Mouse (Mus musculus) lung, postnatal 0 days (tissue): ENCODE measurements around the gene Rpl9-ps1. TPM values are rescaled to one million over a fixed set of nuclear protein-coding genes. Genes with fewer than 3 reads are reported as not detected.

Source experiments
- ATAC-seq: fragments of 200-750 bp; cut with Nextera tagmentation; 2 replicates; pipeline ENCODE4 v1.8.0; 2017; ENCODE audit warnings: moderate library complexity
- DNase-seq: peaks from one replicate; pipeline ENCODE4 v3.0.0-alpha.2; 2016; ENCODE audit warnings: low spot score
- H3K27ac ChIP-seq: fragments of 300-500 bp; sonication (generic); 2 replicates; pipeline ENCODE4 v1.5.1; 2014; ENCODE audit warnings: antibody characterized with exemption, mild to moderate bottlenecking, low read length, mixed read lengths
- H3K27me3 ChIP-seq: fragments of 300-500 bp; sonication (generic); replicated peaks from 2 replicates; pipeline ENCODE4 v1.6.1; 2014; ENCODE audit warnings: low read length, mixed read lengths; ENCODE audit not compliant: insufficient read depth
- H3K36me3 ChIP-seq: fragments of 300-500 bp; sonication (generic); 2 replicates; pipeline ENCODE4 v1.6.1; 2014; ENCODE audit warnings: low read length, mixed read lengths; ENCODE audit not compliant: insufficient read depth
- H3K4me1 ChIP-seq: fragments of 300-500 bp; sonication (generic); 2 replicates; pipeline ENCODE4 v1.6.1; 2014; ENCODE audit warnings: antibody characterized with exemption, low read depth, low read length, mixed read lengths; ENCODE audit not compliant: insufficient read depth
- H3K4me2 ChIP-seq: fragments of 300-500 bp; sonication (generic); replicated peaks from 2 replicates; pipeline ENCODE4 v1.6.1; 2014; ENCODE audit warnings: low read depth, mild to moderate bottlenecking, low read length, moderate library complexity, mixed read lengths
- H3K4me3 ChIP-seq: fragments of 300-500 bp; sonication (generic); 2 replicates; pipeline ENCODE4 v1.5.1; 2014; ENCODE audit warnings: low read depth, low read length
- H3K9ac ChIP-seq: fragments of 300-500 bp; sonication (generic); replicated peaks from 2 replicates; pipeline ENCODE4 v1.6.1; 2014; ENCODE audit warnings: low read depth, mild to moderate bottlenecking
- H3K9me3 ChIP-seq: fragments of 300-500 bp; sonication (generic); 2 replicates; pipeline ENCODE4 v1.6.1; 2016; ENCODE audit warnings: low read length, mixed read lengths
- CTCF ChIP-seq: IDR thresholded peaks from 2 replicates; pipeline ENCODE4 v1.5.1; 2016; ENCODE audit warnings: antibody characterized with exemption, mild to moderate bottlenecking
- EP300 ChIP-seq: IDR thresholded peaks from 2 replicates; pipeline ENCODE4 v1.6.1; 2016; ENCODE audit warnings: antibody characterized with exemption, mild to moderate bottlenecking, control low read depth
- WGBS: fragments of 180-500 bp; shearing (Covaris S2); extraction: QIAGEN DNeasy Blood & Tissue Kit; methylation state at CpG from one replicate; pipeline ENCODE4 v1.1.7; 2014; 5-methylcytosine and 5-hydroxymethylcytosine counted together
- polyA plus RNA-seq: library from polyadenylated mRNA; unstranded; fragments of >200 nt; fragmentation: Nextera tagmentation; extraction: Ambion mirVana; gene quantifications from 2 replicates; pipeline ENCODE4 v1.2.1, GENCODE M21; 2015

Gene Rpl9-ps1
- polyA plus RNA-seq, 1 experiment from 2014 or later = not detected

DNA sequence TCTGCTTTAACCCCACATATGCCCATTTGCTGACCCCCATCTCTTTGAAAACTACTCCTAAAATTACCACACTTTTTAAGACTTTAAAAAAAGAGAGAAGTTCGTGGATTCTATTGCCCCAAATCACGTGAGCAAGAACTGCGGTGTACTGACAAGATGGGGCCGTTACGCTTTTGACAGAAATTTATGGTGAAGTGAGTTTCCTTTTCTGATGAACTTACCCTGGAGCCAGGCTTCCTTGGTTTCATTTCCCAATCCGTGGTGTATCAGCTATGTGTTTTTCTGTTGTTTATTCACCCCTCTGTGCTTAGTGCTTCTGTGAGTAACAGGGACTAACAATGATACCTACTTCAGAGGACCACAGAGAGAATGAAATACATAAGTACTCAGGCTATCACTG, 13.4 kb upstream of the Rpl9-ps1 start:
- Histone ChIP-seq H3K36me3 (no peaks in the 10 kb centered on the region), H3K4me2 (no peak overlapping the region), H3K9ac (no peak overlapping the region), H3K9me3 (no peaks in the 10 kb centered on the region), H3K27ac (no peak overlapping the region), H3K4me3 (no peak overlapping the region), H3K4me1 (no peaks in the 10 kb centered on the region), H3K27me3 (no peaks in the 10 kb centered on the region)
- DNase-seq (no peak), ATAC-seq (no peak)
- 70% methylated on average over 6 of the region's 6 CpGs for WGBS
- TF ChIP-seq CTCF (no peak), EP300 (no peak)

DNA sequence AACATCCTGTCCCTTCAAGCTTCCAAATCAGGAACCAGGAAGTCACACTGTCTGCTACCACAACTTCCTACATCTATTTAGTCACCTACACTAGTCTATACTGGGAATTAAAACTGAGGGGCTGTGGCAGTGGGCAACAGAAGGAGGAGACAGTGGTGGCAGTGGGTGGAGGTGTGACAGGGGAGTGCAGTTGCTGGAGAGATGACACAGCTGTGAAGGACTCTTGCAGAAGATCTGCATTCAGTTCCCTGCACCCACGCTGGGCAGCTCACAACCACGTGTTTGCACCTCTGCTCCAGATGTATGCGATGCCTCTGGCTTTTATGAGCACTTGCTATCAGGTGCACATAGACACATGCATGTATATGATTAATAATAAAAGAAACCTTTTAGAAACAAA, 12.1 kb upstream of the Rpl9-ps1 start:
- Histone ChIP-seq H3K27me3 (no peaks in the 10 kb centered on the region), H3K4me2 (no peak overlapping the region), H3K9ac (no peak overlapping the region), H3K27ac (no peak overlapping the region), H3K4me1 (no peaks in the 10 kb centered on the region), H3K9me3 (no peaks in the 10 kb centered on the region), H3K36me3 (no peaks in the 10 kb centered on the region), H3K4me3 (no peak overlapping the region)
- WGBS = 80% methylated on average over 3 of the region's 3 CpGs
- TF ChIP-seq EP300 = no peak
- TF ChIP-seq CTCF = no peak
- no peak for DNase-seq
- no peak for ATAC-seq

DNA sequence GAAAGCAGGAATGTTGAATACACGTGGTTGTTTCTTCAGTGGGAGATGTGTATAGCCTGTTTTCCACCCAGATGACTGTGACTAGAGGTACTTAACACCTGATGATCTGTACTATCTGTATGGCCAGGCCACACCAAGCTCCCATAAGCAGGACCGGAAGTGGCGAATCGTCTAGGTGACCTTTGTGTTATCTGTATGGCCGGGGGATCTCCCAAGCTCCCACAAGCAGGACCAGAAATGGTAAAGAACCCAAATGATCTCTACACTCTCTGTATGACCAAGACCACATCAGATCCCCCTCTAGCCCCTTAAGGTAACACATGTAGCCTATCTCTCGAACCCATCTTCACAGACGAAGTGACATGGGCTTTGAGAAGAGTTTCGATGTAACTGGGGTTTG, 9.2 kb upstream of the Rpl9-ps1 start:
- DNase-seq (no peak), ATAC-seq (no peak)
- TF ChIP-seq CTCF = no peak
- no peak for TF ChIP-seq EP300
- no peaks in the 10 kb centered on the region for H3K36me3 ChIP-seq
- H3K9ac ChIP-seq = no peak overlapping the region
- no peaks in the 10 kb centered on the region for H3K4me1 ChIP-seq
- no peaks in the 10 kb centered on the region for H3K27me3 ChIP-seq
- H3K4me2 ChIP-seq = no peak overlapping the region
- no peak overlapping the region for H3K4me3 ChIP-seq
- WGBS = 82% methylated on average over 8 of the region's 8 CpGs
- H3K9me3 ChIP-seq = no peaks in the 10 kb centered on the region
- no peak overlapping the region for H3K27ac ChIP-seq

DNA sequence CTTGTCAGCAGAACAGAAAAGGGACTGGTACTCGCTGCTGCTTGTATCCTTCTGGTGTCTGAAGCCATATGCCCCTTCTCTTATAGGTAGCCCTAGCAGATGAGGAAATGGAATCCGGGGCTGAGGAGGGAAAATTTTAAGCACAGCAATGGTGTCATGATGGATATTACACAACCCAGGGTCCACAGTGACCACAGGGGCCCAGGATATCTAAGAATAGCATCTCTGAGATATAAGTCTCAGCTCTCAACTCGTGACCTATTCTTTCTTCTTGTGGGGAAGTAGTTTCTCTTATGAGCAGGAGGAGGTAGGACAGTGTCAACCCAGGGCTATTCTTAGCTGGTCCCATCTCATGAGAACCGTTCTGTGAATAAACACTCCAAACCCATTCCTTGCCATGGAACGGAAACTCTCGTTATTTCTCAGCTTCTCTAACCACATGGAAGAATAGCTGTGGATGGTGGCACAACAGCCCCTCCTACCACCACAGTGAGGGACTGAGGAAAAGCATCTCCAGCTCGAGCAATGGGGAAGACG, 4.0 kb upstream of the Rpl9-ps1 start, which contains the start of gene Ccl3:
TSS of gene Ccl3 (minus strand) at position 51 of the 537 bp plus-strand sequence.
- WGBS = 62% methylated on average over 8 of the region's 8 CpGs
- H3K27me3 ChIP-seq = no peaks in the 10 kb centered on the region
- no peaks in the 10 kb centered on the region for H3K9me3 ChIP-seq
- ATAC-seq (no peak), DNase-seq (peak; percentile 25)
- H3K4me1 ChIP-seq = no peaks in the 10 kb centered on the region
- no peak for TF ChIP-seq EP300
- H3K4me2 ChIP-seq = no peak within 1 kb of the TSS
- no peak within 1 kb of the TSS for H3K9ac ChIP-seq
- H3K36me3 ChIP-seq = no peaks in the 10 kb centered on the region
- H3K27ac ChIP-seq = no peak within 1 kb of the TSS
- no peak within 1 kb of the TSS for H3K4me3 ChIP-seq

DNA sequence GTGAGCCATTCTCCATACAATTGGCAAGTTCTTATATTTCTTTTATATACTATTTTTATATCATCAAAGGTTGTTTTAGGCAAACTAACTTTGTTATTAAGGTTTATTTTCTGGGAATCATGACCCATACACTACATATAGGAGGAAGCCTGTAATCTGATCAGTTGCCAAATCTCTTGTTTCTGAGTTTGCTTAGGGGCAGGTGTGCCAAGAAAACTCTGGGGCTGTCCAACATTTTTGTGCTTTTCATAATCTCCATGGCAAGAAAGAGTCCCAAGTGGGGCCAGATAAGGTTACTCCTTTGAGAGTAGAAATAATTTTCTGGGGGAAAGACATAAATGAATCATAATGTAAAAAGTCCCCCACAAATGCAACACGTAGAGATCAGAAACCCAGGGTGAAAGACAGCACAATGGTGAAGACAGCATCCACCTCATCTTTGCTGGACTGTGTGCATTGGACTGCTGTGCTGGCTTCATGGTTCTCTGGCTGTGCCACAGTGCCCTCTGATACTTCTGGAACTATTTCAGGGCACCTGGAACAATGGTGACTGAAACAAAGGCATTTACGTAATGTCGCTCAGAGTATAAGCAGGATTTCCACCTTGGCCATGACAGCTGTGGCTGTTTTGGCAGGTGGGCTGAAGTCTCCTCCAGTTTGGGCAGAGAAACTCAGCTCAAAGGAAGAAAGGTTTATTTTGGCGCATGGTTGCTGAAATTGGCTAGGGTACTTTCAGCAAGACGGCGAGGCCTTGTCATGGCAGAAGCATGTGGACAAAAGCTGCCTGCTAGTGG, 1.1 kb upstream of the Rpl9-ps1 start:
- no peak overlapping the region for H3K9ac ChIP-seq
- ATAC-seq = no peak
- no peak overlapping the region for H3K4me3 ChIP-seq
- no peak overlapping the region for H3K4me2 ChIP-seq
- no peak overlapping the region for H3K27ac ChIP-seq
- no peaks in the 10 kb centered on the region for H3K36me3 ChIP-seq
- DNase-seq = no peak
- H3K4me1 ChIP-seq = no peaks in the 10 kb centered on the region
- no peaks in the 10 kb centered on the region for H3K27me3 ChIP-seq
- WGBS = 87% methylated on average over 6 of the region's 6 CpGs
- no peaks in the 10 kb centered on the region for H3K9me3 ChIP-seq
- TF ChIP-seq EP300 = no peak
- TF ChIP-seq CTCF = no peak

DNA sequence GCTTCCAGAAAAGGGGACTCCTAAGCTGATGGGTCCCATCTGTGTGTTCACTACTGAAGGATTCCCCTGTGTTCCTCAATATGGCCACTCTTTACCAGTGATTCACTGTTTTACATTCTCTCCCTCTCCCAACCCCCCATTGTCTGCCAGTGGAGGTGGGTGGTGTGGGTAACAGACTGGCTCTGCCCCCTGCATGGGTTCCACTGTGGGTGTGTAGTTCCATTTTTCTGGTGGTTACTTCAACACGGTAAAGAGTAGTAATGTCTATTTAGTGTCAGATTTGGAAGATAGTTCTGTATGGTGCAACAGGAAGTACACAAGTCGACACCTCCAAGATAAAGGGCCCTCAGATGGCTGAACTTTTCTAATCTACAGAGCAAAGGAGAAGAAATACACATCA, 4.2 kb downstream of the Rpl9-ps1 start:
- no peaks in the 10 kb centered on the region for H3K9me3 ChIP-seq
- no peak overlapping the region for H3K27ac ChIP-seq
- H3K4me2 ChIP-seq = no peak overlapping the region
- ATAC-seq (no peak), DNase-seq (no peak)
- H3K27me3 ChIP-seq = no peaks in the 10 kb centered on the region
- no peaks in the 10 kb centered on the region for H3K36me3 ChIP-seq
- no peak overlapping the region for H3K4me3 ChIP-seq
- H3K4me1 ChIP-seq = no peaks in the 10 kb centered on the region
- WGBS = 60% methylated on average over 2 of the region's 2 CpGs
- TF ChIP-seq EP300 = no peak
- TF ChIP-seq CTCF = no peak
- no peak overlapping the region for H3K9ac ChIP-seq
